Mouse (Mus musculus): ENCODE data around the gene Olfr523. TPM values are rescaled to one million over a fixed set of nuclear protein-coding genes. Genes with fewer than 3 reads are reported as not detected.

The Olfr523 gene
- polyA plus RNA-seq, 1 experiment, result 1.0 TPM

DNA sequence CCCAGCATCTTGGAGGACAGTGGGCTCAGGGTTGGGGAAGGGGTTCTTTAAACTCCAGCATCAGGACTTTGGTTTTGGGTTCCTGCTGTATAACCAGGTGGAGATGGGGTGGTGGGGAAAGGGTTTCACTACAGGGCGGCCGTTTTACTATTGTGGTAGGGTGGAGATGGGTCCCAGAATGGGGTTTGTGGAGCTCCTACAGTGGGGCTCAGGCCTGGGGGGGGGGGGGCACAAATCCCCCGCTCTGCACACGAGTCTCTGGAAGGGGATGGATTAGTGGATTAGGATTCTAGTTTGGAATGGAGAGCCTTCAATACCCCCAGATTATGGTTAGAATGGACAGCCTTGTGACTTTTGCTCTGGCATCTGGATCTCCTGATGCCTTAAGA, 19.2 kb upstream of the Olfr523 start:
- DNase-seq, result no peak
- no peaks in the 10 kb centered on the region for H3K36me3 ChIP-seq (ENCODE audit: control insufficient read depth, insufficient read depth, low read length)
- no peaks in the 10 kb centered on the region for H3K4me1 ChIP-seq (replicated peaks; ENCODE audit: control insufficient read depth, insufficient read depth, low read length)
- 43% methylated on average over 4 of the region's 4 CpGs for WGBS
- TF ChIP-seq POLR2A (IDR thresholded peaks at IDR 0.05; ENCODE audit: control insufficient read depth, extremely low read depth, insufficient read depth, low read length, poor library complexity), result no peak
- H3K27me3 ChIP-seq (ENCODE audit: control insufficient read depth, insufficient read depth, low read length), result no peaks in the 10 kb centered on the region; the same call in 1 of the 2 replicates
- H3K27ac ChIP-seq (ENCODE audit: control insufficient read depth, insufficient read depth, low read length), result no peak overlapping the region
- no peak overlapping the region for H3K4me3 ChIP-seq (ENCODE audit: control insufficient read depth, insufficient read depth, low read length)

DNA sequence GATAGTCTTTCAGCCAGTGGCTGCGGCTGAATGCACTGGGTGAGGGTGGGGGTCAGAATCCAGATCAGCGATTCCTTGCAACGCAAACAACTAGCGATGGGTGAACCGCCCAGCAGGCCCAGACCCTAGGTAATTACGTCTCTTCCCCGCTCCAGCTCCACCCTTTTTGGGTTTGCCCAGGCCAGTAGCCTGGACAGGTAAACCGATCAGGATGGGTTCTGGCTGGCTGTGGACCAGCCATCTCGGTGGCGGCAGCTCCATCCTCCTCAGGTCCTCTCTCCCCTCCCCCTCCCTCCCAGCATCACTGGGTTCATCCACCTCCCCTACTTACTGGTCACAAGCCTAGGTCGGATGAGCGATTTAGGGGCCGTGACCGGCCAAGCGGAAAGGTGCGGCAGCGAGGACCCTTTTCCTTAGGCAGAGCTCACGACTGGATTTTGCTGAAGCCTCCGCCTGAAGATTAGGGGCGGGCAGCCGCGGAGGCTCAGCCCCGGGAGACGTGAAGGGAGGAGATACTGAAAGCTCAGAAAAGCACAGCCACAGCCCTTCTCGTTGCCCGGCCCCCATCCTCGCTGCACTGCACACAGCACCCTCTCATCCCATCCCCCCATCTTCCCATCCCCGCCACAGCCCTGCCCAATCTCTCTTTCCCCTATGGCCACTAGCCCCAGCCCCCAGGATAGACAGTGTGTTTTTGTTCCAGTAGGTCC, 18.6 kb upstream of the Olfr523 start, which contains the start of gene Sprn:
Gene Sprn (minus strand): TSS at position 660 of the 710 bp plus-strand sequence.
- no peaks in the 10 kb centered on the region; the same call in 1 of the 2 replicates for H3K27me3 ChIP-seq (ENCODE audit: control insufficient read depth, insufficient read depth, low read length)
- 20% methylated on average over 28 of the region's 28 CpGs for WGBS
- TF ChIP-seq POLR2A (IDR thresholded peaks at IDR 0.05; ENCODE audit: control insufficient read depth, extremely low read depth, insufficient read depth, low read length, poor library complexity) (no peak), CTCF (IDR thresholded peaks at IDR 0.05; ENCODE audit: borderline replicate concordance, control insufficient read depth, extremely low read depth, insufficient read depth, low read length, poor library complexity) (no peak)

DNA sequence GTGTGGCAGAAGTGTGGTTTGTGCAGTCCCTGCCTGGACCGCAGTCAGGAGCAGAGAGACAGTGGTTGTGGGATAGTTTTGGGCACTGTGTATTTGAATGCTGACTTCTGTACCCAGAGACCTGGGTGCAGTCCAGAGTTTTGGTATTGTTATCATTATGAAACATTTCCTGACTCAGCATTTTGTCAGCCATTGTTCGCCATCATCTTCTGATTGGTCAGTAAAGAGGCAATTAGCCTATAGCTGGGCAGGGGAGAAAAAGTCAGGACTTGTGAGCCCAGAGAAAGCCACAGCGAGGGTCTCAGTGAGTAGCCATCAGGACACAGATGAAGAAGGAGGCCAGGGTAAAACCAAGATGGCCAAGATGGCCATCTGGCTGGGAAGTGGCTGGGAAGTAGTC, 12.7 kb upstream of the Olfr523 start:
- WGBS, result 74% methylated on average over 3 of the region's 3 CpGs

More for the DNA sequence above, 18.6 kb upstream of the Olfr523 start, which contains the start of gene Sprn:
- H3K4me1 ChIP-seq (replicated peaks; ENCODE audit: control insufficient read depth, insufficient read depth, low read length), result no peaks in the 10 kb centered on the region
- no peak within 1 kb of the TSS for H3K4me3 ChIP-seq (ENCODE audit: control insufficient read depth, insufficient read depth, low read length)
- no peak within 1 kb of the TSS for H3K27ac ChIP-seq (ENCODE audit: control insufficient read depth, insufficient read depth, low read length)
- DNase-seq, result no peak
- no peaks in the 10 kb centered on the region for H3K36me3 ChIP-seq (ENCODE audit: control insufficient read depth, insufficient read depth, low read length)

DNA sequence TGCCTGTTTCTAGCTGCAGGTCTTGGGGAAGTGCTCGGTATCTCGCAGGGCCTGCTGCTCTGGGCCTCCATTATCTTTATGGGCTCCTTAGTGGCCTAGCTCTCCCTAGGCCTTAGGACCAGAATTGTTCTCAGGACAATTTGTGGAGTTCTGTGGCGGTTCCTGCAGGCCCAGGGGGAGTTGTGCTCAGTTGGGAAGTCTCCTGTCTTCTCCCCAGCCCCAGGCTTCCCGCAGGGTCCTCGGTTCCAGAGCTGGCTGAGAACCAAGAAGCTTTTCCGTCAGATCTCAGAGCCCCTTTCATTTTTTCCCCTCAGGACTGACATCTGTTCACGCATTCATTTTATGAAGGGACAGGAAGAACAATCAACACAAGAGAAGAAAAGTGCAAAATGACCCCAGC, 8.4 kb upstream of the Olfr523 start, which contains the start of gene Olfr522:
Gene Olfr522 (minus strand): TSS at position 101 of the 400 bp plus-strand sequence.
- TF ChIP-seq CTCF (IDR thresholded peaks at IDR 0.05; ENCODE audit: borderline replicate concordance, control insufficient read depth, extremely low read depth, insufficient read depth, low read length, poor library complexity) (no peak), POLR2A (IDR thresholded peaks at IDR 0.05; ENCODE audit: control insufficient read depth, extremely low read depth, insufficient read depth, low read length, poor library complexity) (no peak)
- no peak within 1 kb of the TSS for H3K27ac ChIP-seq (ENCODE audit: control insufficient read depth, insufficient read depth, low read length)
- DNase-seq, result no peak
- H3K27me3 ChIP-seq (ENCODE audit: control insufficient read depth, insufficient read depth, low read length), result no peaks in the 10 kb centered on the region
- H3K36me3 ChIP-seq (ENCODE audit: control insufficient read depth, insufficient read depth, low read length), result no peaks in the 10 kb centered on the region
- no peak within 1 kb of the TSS for H3K4me3 ChIP-seq (ENCODE audit: control insufficient read depth, insufficient read depth, low read length)
- no peaks in the 10 kb centered on the region for H3K4me1 ChIP-seq (replicated peaks; ENCODE audit: control insufficient read depth, insufficient read depth, low read length)
- 91% methylated on average over 7 of the region's 7 CpGs for WGBS

More for the DNA sequence above, 12.7 kb upstream of the Olfr523 start:
- Histone ChIP-seq H3K4me3 (ENCODE audit: control insufficient read depth, insufficient read depth, low read length) (no peak overlapping the region), H3K27ac (ENCODE audit: control insufficient read depth, insufficient read depth, low read length) (no peak overlapping the region), H3K4me1 (replicated peaks; ENCODE audit: control insufficient read depth, insufficient read depth, low read length) (no peaks in the 10 kb centered on the region), H3K36me3 (ENCODE audit: control insufficient read depth, insufficient read depth, low read length) (no peaks in the 10 kb centered on the region), H3K27me3 (ENCODE audit: control insufficient read depth, insufficient read depth, low read length) (no peaks in the 10 kb centered on the region)
- no peak for DNase-seq
- TF ChIP-seq CTCF (IDR thresholded peaks at IDR 0.05; ENCODE audit: borderline replicate concordance, control insufficient read depth, extremely low read depth, insufficient read depth, low read length, poor library complexity) (no peak), POLR2A (IDR thresholded peaks at IDR 0.05; ENCODE audit: control insufficient read depth, extremely low read depth, insufficient read depth, low read length, poor library complexity) (no peak)

DNA sequence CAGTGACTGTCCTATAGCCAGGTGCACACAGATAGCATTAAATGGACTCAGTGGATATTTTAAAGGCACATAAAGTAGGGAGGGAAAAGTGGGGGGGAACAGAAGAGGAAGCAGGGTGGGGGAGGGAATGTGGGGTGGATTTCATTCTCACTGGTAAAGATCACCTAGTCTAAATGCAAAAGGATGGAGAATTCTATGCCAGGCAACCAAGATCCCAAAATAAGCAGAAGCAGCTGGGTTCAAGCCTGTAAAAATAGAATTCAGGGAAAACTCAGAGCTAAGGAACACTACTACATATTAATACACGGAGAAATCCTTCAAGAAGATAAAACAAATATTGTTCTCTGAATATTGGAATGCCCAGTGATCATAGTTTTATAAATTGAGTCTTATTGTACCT, 5.1 kb upstream of the Olfr523 start:
- WGBS, result 85% methylated on average over 1 of the region's 1 CpGs

DNA sequence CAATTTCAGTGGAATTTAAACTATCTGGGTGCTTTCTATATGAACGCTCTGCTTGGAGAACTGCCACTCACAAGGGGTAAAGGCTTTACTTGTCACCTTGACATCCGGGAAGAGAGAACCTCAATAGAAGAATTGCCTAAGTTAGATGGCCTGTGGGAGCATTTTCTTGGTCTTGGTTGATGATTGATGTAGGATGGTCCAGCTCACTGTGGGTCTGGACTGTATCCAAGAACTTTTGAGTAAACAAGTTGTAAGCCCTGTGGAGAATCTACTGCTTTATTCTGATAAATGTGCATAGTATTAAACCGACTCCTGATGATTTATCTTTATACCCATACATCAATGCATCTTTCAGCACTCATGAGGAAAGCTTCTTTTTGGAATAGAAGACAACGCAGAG, 3.6 kb upstream of the Olfr523 start:
- TF ChIP-seq CTCF (IDR thresholded peaks at IDR 0.05; ENCODE audit: borderline replicate concordance, control insufficient read depth, extremely low read depth, insufficient read depth, low read length, poor library complexity) (no peak), POLR2A (IDR thresholded peaks at IDR 0.05; ENCODE audit: control insufficient read depth, extremely low read depth, insufficient read depth, low read length, poor library complexity) (no peak)
- Histone ChIP-seq H3K4me1 (replicated peaks; ENCODE audit: control insufficient read depth, insufficient read depth, low read length) (no peaks in the 10 kb centered on the region), H3K36me3 (ENCODE audit: control insufficient read depth, insufficient read depth, low read length) (no peaks in the 10 kb centered on the region), H3K4me3 (ENCODE audit: control insufficient read depth, insufficient read depth, low read length) (no peak overlapping the region), H3K27me3 (ENCODE audit: control insufficient read depth, insufficient read depth, low read length) (no peaks in the 10 kb centered on the region), H3K27ac (ENCODE audit: control insufficient read depth, insufficient read depth, low read length) (no peak overlapping the region)
- WGBS, result 95% methylated on average over 4 of the region's 4 CpGs
- DNase-seq, result no peak

More for the DNA sequence above, 5.1 kb upstream of the Olfr523 start:
- Histone ChIP-seq H3K36me3 (ENCODE audit: control insufficient read depth, insufficient read depth, low read length) (no peaks in the 10 kb centered on the region), H3K27me3 (ENCODE audit: control insufficient read depth, insufficient read depth, low read length) (no peaks in the 10 kb centered on the region), H3K4me1 (replicated peaks; ENCODE audit: control insufficient read depth, insufficient read depth, low read length) (no peaks in the 10 kb centered on the region), H3K27ac (ENCODE audit: control insufficient read depth, insufficient read depth, low read length) (no peak overlapping the region), H3K4me3 (ENCODE audit: control insufficient read depth, insufficient read depth, low read length) (no peak overlapping the region)
- no peak for TF ChIP-seq POLR2A (IDR thresholded peaks at IDR 0.05; ENCODE audit: control insufficient read depth, extremely low read depth, insufficient read depth, low read length, poor library complexity)
- no peak for TF ChIP-seq CTCF (IDR thresholded peaks at IDR 0.05; ENCODE audit: borderline replicate concordance, control insufficient read depth, extremely low read depth, insufficient read depth, low read length, poor library complexity)
- no peak for DNase-seq
